9 mouse cellular contexts compared by ENCODE assay signal in the genomic region with DNA sequence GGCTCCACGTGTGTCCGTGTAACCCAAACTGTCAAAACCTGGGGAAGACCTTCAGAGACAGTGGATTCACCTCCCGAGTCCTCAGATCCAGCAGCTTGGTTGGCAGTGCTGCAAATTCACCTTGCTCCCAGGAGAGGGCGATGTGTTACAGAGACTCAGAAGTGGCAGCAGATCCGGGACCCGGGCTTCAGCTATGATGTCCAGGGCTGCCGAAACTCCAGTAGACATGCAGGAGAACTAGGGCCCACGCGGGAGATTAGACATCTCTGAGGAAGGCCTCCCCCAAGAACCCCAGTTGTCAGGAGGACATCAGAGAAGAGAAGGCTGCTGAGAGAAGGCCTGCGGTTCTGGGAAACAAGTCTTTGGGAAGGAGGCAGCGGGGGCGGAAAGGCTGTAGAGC. TPM values are rescaled to one million over a fixed set of nuclear protein-coding genes. Genes with fewer than 3 reads are reported as not detected.
DNase-seq lines count a peak whose midpoint lies in the region; ATAC-seq lines count a peak whose summit lies in the region.
"Had no signal": no experiment of that assay in that cellular context is flagged by ENCODE, and none has a peak within 500 bp of the region (broad histone marks: within the 10 kb centered on the region; RNA-seq: fewer than 3 reads in every experiment).

No protein-coding gene starts in this region.

- WGBS in kidney, embryonic 14.5 days: 25% methylated on average over 12 of the region's 12 CpGs
- WGBS in forebrain, embryonic 10.5 days: 27% methylated on average over 12 of the region's 12 CpGs

- H3K27me3 ChIP-seq in kidney, embryonic 14.5 days (ENCODE audit: control insufficient read depth, insufficient read depth, low read length): peaks cover 35% of the 10 kb centered on the region
- peaks cover 93% of the 10 kb centered on the region for H3K27me3 ChIP-seq in forebrain, embryonic 10.5 days (ENCODE audit: poor library complexity, severe bottlenecking)

- DNase-seq in kidney, adult 18-20 months: peak; percentile 66
- DNase-seq in c-Kit-positive CD71-positive TER-119-negative erythroid progenitor cells, embryonic 14.5 days (ENCODE audit: low read depth): peak; percentile 17
- peak; percentile 71 for DNase-seq in forebrain, embryonic 10.5 days (ENCODE audit: extremely low spot score, low spot score)
- DNase-seq in heart, postnatal 36 days: peak; percentile 53 to 67
- DNase-seq in layer of hippocampus, postnatal 14 days (ENCODE audit: low spot score in 2 of 2): peak; percentile 79 to 82
- DNase-seq in spleen, postnatal 36 days (ENCODE audit: low spot score in 2 of 2): peak; percentile 36

- intact Hi-C loops in heart, postnatal 36 days (cut with DNase I): no loop called here

- no peak overlapping the region for H3K27ac ChIP-seq in kidney, embryonic 14.5 days (ENCODE audit: low read depth, low read length)
- H3K27ac ChIP-seq in forebrain, embryonic 10.5 days: no peak overlapping the region
- H3K27ac ChIP-seq: limb, embryonic 15.5 days had no signal

- H3K9ac ChIP-seq in kidney, embryonic 14.5 days (ENCODE audit: low read depth, low read length): no peak overlapping the region
- H3K9ac ChIP-seq: limb, embryonic 15.5 days had no signal

- no peak overlapping the region for H3K4me2 ChIP-seq in kidney, embryonic 14.5 days (replicated peaks; ENCODE audit: low read depth, low read length)
- H3K4me2 ChIP-seq: limb, embryonic 15.5 days had no signal

- H3K4me3 ChIP-seq in kidney, embryonic 14.5 days (ENCODE audit: low read length): no peak overlapping the region
- H3K4me3 ChIP-seq in forebrain, embryonic 10.5 days: no peak overlapping the region
- H3K4me3 ChIP-seq: limb, embryonic 15.5 days had no signal

- H3K4me1 ChIP-seq in kidney, embryonic 14.5 days (ENCODE audit: control insufficient read depth, insufficient read depth, low read length): peaks cover 5% of the 10 kb centered on the region; the same call in 1 of the 2 replicates
- H3K4me1 ChIP-seq in forebrain, embryonic 10.5 days: peaks cover 39% of the 10 kb centered on the region

- no peak for ATAC-seq in kidney, embryonic 14.5 days (ENCODE audit: low FRiP score, low TSS enrichment)
- 0 out of 2 replicates have a peak, but pooled peaks have one; percentile 35 for ATAC-seq in megakaryocyte progenitor cell, adult 5-6 weeks (replicated peaks; ENCODE audit: poor library complexity)

- no peaks in the 10 kb centered on the region for H3K9me3 ChIP-seq in kidney, embryonic 14.5 days (ENCODE audit: control insufficient read depth, low read length)
- H3K9me3 ChIP-seq in forebrain, embryonic 10.5 days: no peaks in the 10 kb centered on the region
- H3K9me3 ChIP-seq: limb, embryonic 15.5 days had no signal

- no peaks in the 10 kb centered on the region for H3K36me3 ChIP-seq in kidney, embryonic 14.5 days (ENCODE audit: control insufficient read depth, insufficient read depth, low read length)
- no peaks in the 10 kb centered on the region for H3K36me3 ChIP-seq in forebrain, embryonic 10.5 days (replicated peaks)
- H3K36me3 ChIP-seq: limb, embryonic 15.5 days had no signal

RNA-seq across cellular contexts. Expression of a gene that starts 50.7 kb away (rescaled TPM):
- polyA plus RNA-seq in kidney, embryonic 14.5 days (2014; fragmentation: Nextera tagmentation; extraction: Ambion mirVana): 1.8 and 2.5 TPM in 2 replicates
- not detected in 2 replicates for polyA plus RNA-seq in forebrain, embryonic 10.5 days (2016; fragmentation: Nextera tagmentation; extraction: Ambion mirVana)
- total RNA-seq in heart, postnatal 36 days (2021): not detected
- 1 to 10 TPM; 1.5 to 2.4 TPM for total RNA-seq in layer of hippocampus, postnatal 14 days (2021)
- not detected in 2 replicates for total RNA-seq in megakaryocyte progenitor cell, adult 5-6 weeks (2015)
- total RNA-seq in megakaryocyte progenitor cell, adult 5-6 weeks (2017): not detected in 2 replicates
- polyA plus RNA-seq: limb, embryonic 15.5 days had no signal

Comparison
In these comparisons a context has a peak if more than half of its experiments do, and no peak if none do; other contexts are left out.
1. DNase-seq: peak in every context shown above with its lines; median percentile 80 in layer of hippocampus, postnatal 14 days; 71 in forebrain, embryonic 10.5 days; 66 in kidney, adult 18-20 months; 60 in heart, postnatal 36 days; 36 in spleen, postnatal 36 days; 17 in c-Kit-positive CD71-positive TER-119-negative erythroid progenitor cells, embryonic 14.5 days.